Mouse (Mus musculus) midbrain, embryonic 15.5 days (tissue): ENCODE data around the gene Dmbt1. TPM values are rescaled to one million over a fixed set of nuclear protein-coding genes. Genes with fewer than 3 reads are reported as not detected.

ENCODE experiments used
- ATAC-seq: fragments of 200-750 bp; cut with Nextera tagmentation; replicated peaks from 2 replicates; pipeline ENCODE4 v1.8.0; 2017; ENCODE audit warnings: moderate TSS enrichment
- H3K27ac ChIP-seq: fragments of 300-500 bp; sonication (generic); 2 replicates; pipeline ENCODE4 v1.5.1; 2015; ENCODE audit warnings: mild to moderate bottlenecking, inconsistent platforms
- H3K27me3 ChIP-seq: fragments of 300-500 bp; sonication (generic); replicated peaks from 2 replicates; pipeline ENCODE4 v1.6.1; 2015; ENCODE audit warnings: inconsistent platforms
- H3K36me3 ChIP-seq: fragments of 300-500 bp; sonication (generic); replicated peaks from 2 replicates; pipeline ENCODE4 v1.6.1; 2015; ENCODE audit warnings: inconsistent platforms
- H3K4me1 ChIP-seq: fragments of 300-500 bp; sonication (generic); 2 replicates; pipeline ENCODE4 v1.6.1; 2015; ENCODE audit warnings: inconsistent platforms
- H3K4me2 ChIP-seq: fragments of 300-500 bp; sonication (generic); 2 replicates; pipeline ENCODE4 v1.6.1; 2015; ENCODE audit warnings: inconsistent platforms, mild to moderate bottlenecking, moderate library complexity
- H3K4me3 ChIP-seq: fragments of 300-500 bp; sonication (generic); 2 replicates; pipeline ENCODE4 v1.5.1; 2015; ENCODE audit warnings: mild to moderate bottlenecking, inconsistent platforms
- H3K9ac ChIP-seq: fragments of 300-500 bp; sonication (generic); 2 replicates; pipeline ENCODE4 v1.6.1; 2015; ENCODE audit warnings: mild to moderate bottlenecking, inconsistent platforms
- H3K9me3 ChIP-seq: fragments of 300-500 bp; sonication (generic); 2 replicates; pipeline ENCODE4 v1.6.1; 2016; ENCODE audit warnings: inconsistent platforms
- WGBS: fragments of 180-500 bp; shearing (Covaris S2); methylation state at CpG from one replicate; pipeline ENCODE4 v1.1.7; 2015; ENCODE audit warnings: mixed read lengths; 5-methylcytosine and 5-hydroxymethylcytosine counted together
- polyA plus RNA-seq: library from polyadenylated mRNA; unstranded; fragments of >200 nt; fragmentation: Nextera tagmentation; extraction: Ambion mirVana; gene quantifications from 2 replicates; pipeline ENCODE4 v1.2.1, GENCODE M21; 2015

Dmbt1 gene
- 0.15 TPM in 1 of 2 replicates, not detected in the other for polyA plus RNA-seq

- 89% methylated on average over 5 of the region's 5 CpGs for WGBS
Measured at GRCm38 (mm10) chr7:131031755-131032154, at the start of gene Dmbt1. Dmbt1 (plus strand) TSS chr7:131032053.

GRCm38 (mm10) chr7:130982371-130982770 lies 49.5 kb upstream of the Dmbt1 start:
- Histone ChIP-seq H3K4me3 (no peak overlapping the region), H3K4me1 (peaks cover 8% of the 10 kb centered on the region), H3K27ac (no peak overlapping the region), H3K9me3 (no peaks in the 10 kb centered on the region), H3K9ac (no peak overlapping the region), H3K36me3 (no peaks in the 10 kb centered on the region), H3K4me2 (no peak overlapping the region), H3K27me3 (no peaks in the 10 kb centered on the region)
- ATAC-seq: no peak
- 38% methylated on average over 4 of the region's 4 CpGs for WGBS

More at GRCm38 (mm10) chr7:131031755-131032154, at the start of gene Dmbt1:
- H3K9ac ChIP-seq: no peak within 1 kb of the TSS
- H3K27ac ChIP-seq: no peak within 1 kb of the TSS
- H3K36me3 ChIP-seq: no peaks in the 10 kb centered on the region
- no peaks in the 10 kb centered on the region for H3K4me1 ChIP-seq
- H3K4me2 ChIP-seq: no peak within 1 kb of the TSS
- ATAC-seq: no peak
- no peak within 1 kb of the TSS for H3K4me3 ChIP-seq
- H3K9me3 ChIP-seq: no peaks in the 10 kb centered on the region
- no peaks in the 10 kb centered on the region for H3K27me3 ChIP-seq

- Histone ChIP-seq H3K4me3 (no peak overlapping the region), H3K27me3 (no peaks in the 10 kb centered on the region), H3K9ac (no peak overlapping the region), H3K4me1 (peaks cover 3% of the 10 kb centered on the region; the same call in 1 of the 2 replicates), H3K36me3 (no peaks in the 10 kb centered on the region), H3K4me2 (no peak overlapping the region), H3K27ac (no peak overlapping the region), H3K9me3 (no peaks in the 10 kb centered on the region)
- WGBS: 82% methylated on average over 3 of the region's 3 CpGs
- ATAC-seq: no peak
Measured at GRCm38 (mm10) chr7:130982881-130983280, 49.0 kb upstream of the Dmbt1 start.

GRCm38 (mm10) chr7:130984294-130984693 lies 47.6 kb upstream of the Dmbt1 start:
- no peak for ATAC-seq
- no peak overlapping the region for H3K4me3 ChIP-seq

DNA sequence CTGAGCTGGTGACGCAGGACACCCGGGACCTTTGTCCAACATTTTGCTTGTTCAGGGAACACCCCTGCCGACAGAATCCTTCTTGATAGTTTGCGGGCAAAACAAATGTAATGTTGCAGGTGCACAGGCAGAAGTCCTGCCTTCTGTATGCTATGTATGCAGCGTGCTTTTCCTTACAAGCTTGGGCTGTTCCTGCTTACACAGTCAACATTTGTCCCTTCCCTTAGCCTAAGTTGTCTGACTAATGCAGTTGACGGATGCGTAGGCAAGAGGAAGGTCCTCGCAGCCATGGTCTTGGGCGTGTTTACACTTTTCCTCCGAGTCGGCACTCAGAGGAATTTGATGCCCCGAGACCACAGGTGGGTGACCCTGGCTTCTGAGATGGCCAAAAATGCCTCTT lies 46.7 kb upstream of the Dmbt1 start:
- no peaks in the 10 kb centered on the region for H3K36me3 ChIP-seq
- no peaks in the 10 kb centered on the region for H3K27me3 ChIP-seq
- no peaks in the 10 kb centered on the region for H3K4me1 ChIP-seq
- no peak for ATAC-seq
- WGBS: 88% methylated on average over 12 of the region's 12 CpGs
- H3K9me3 ChIP-seq: no peaks in the 10 kb centered on the region
- no peak overlapping the region for H3K9ac ChIP-seq
- H3K4me3 ChIP-seq: no peak overlapping the region
- no peak overlapping the region for H3K27ac ChIP-seq
- no peak overlapping the region for H3K4me2 ChIP-seq

More at GRCm38 (mm10) chr7:130984294-130984693, 47.6 kb upstream of the Dmbt1 start:
- no peaks in the 10 kb centered on the region for H3K9me3 ChIP-seq
- no peak overlapping the region for H3K27ac ChIP-seq
- H3K9ac ChIP-seq: no peak overlapping the region
- H3K4me1 ChIP-seq: no peaks in the 10 kb centered on the region; the same call in 1 of the 2 replicates
- 88% methylated on average over 7 of the region's 7 CpGs for WGBS
- no peak overlapping the region for H3K4me2 ChIP-seq
- H3K36me3 ChIP-seq: no peaks in the 10 kb centered on the region
- H3K27me3 ChIP-seq: no peaks in the 10 kb centered on the region

GRCm38 (mm10) chr7:130985716-130986115 lies 46.1 kb upstream of the Dmbt1 start:
- 85% methylated on average over 3 of the region's 3 CpGs for WGBS
- Histone ChIP-seq H3K4me1 (no peaks in the 10 kb centered on the region), H3K27me3 (no peaks in the 10 kb centered on the region), H3K4me3 (no peak overlapping the region), H3K9ac (no peak overlapping the region), H3K4me2 (no peak overlapping the region), H3K36me3 (no peaks in the 10 kb centered on the region), H3K27ac (no peak overlapping the region), H3K9me3 (no peaks in the 10 kb centered on the region)
- ATAC-seq: no peak

DNA sequence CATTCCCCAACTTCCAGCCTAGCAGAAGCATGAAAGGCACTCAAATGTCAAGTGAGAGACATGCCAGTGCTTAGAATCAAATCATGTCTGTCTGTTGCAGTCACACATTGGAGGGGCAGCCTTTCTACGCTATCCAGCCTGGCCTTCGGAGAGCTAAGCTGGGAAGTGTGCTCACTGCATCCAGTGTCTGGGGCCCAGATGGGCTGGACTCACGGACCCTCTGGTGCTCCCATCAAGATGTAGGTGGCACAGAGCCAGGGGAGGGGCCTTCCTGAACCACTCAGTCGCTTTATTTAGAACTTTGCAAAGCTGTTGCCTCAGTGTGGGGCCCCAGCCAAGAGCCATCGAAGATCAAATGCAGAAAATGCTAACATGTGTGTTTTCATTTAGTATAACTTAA lies 43.7 kb upstream of the Dmbt1 start:
- ATAC-seq: no peak
- no peak overlapping the region for H3K4me3 ChIP-seq
- H3K27ac ChIP-seq: no peak overlapping the region
- no peaks in the 10 kb centered on the region for H3K27me3 ChIP-seq
- no peak overlapping the region for H3K9ac ChIP-seq
- no peak overlapping the region for H3K4me2 ChIP-seq
- no peaks in the 10 kb centered on the region for H3K9me3 ChIP-seq
- no peaks in the 10 kb centered on the region for H3K4me1 ChIP-seq
- H3K36me3 ChIP-seq: no peaks in the 10 kb centered on the region
- 82% methylated on average over 5 of the region's 5 CpGs for WGBS

DNA sequence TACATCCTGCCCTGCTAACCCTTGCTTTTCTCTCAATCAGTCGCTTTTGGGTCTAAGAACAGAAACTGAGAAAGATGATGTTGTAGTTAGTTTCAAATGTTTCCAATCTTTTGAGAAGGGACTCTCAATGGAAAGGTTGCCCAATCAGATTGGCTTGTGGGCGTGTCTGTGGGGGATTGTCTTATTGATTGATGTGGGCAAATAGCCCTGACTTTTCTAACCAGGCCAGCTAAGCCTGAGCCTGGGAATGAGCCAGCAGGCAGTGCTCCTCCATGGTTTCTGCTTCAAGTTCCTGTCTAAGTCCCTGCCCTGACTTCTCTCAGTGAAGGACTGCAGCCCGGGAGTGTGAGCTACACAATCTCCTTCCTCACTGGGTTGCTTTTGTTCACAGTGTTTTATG lies 42.5 kb upstream of the Dmbt1 start:
- H3K27me3 ChIP-seq: no peaks in the 10 kb centered on the region
- H3K36me3 ChIP-seq: no peaks in the 10 kb centered on the region
- H3K4me3 ChIP-seq: no peak overlapping the region
- no peak overlapping the region for H3K4me2 ChIP-seq
- H3K27ac ChIP-seq: no peak overlapping the region
- no peaks in the 10 kb centered on the region for H3K9me3 ChIP-seq
- ATAC-seq: no peak
- H3K4me1 ChIP-seq: no peaks in the 10 kb centered on the region
- no peak overlapping the region for H3K9ac ChIP-seq
- 55% methylated on average over 3 of the region's 3 CpGs for WGBS

- H3K4me1 ChIP-seq: no peaks in the 10 kb centered on the region
- H3K9ac ChIP-seq: no peak overlapping the region
- H3K4me2 ChIP-seq: no peak overlapping the region
- H3K36me3 ChIP-seq: no peaks in the 10 kb centered on the region
- H3K9me3 ChIP-seq: no peaks in the 10 kb centered on the region
- H3K27ac ChIP-seq: no peak overlapping the region
- no peak for ATAC-seq
- no peaks in the 10 kb centered on the region for H3K27me3 ChIP-seq
- 89% methylated on average over 13 of the region's 13 CpGs for WGBS
- no peak overlapping the region for H3K4me3 ChIP-seq
Measured at GRCm38 (mm10) chr7:130991174-130991789, 40.6 kb upstream of the Dmbt1 start.

DNA sequence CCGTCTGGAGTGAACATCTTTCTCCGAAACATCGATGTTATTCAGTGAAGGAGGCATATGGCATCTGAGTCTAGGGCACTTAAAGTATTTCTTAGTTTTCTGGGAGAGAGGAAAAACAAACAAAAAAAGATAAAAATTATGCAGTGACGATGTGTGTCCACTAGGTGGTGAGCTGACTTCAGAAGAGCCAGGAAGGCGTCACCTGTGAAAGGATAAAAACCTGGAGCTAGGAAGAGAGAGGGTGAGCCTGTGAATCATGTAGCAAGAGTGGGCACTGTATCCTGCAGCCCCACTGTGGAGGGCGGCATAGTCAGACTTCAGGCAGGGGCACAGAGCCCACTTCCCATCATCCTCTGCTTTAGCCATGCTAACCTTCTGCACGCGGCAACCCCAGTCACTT lies 37.9 kb upstream of the Dmbt1 start:
- no peak overlapping the region for H3K4me2 ChIP-seq
- no peaks in the 10 kb centered on the region for H3K27me3 ChIP-seq
- no peak for ATAC-seq
- no peak overlapping the region for H3K4me3 ChIP-seq
- H3K36me3 ChIP-seq: no peaks in the 10 kb centered on the region
- H3K9me3 ChIP-seq: no peaks in the 10 kb centered on the region
- no peaks in the 10 kb centered on the region for H3K4me1 ChIP-seq
- no peak overlapping the region for H3K9ac ChIP-seq
- 55% methylated on average over 8 of the region's 8 CpGs for WGBS
- no peak overlapping the region for H3K27ac ChIP-seq

DNA sequence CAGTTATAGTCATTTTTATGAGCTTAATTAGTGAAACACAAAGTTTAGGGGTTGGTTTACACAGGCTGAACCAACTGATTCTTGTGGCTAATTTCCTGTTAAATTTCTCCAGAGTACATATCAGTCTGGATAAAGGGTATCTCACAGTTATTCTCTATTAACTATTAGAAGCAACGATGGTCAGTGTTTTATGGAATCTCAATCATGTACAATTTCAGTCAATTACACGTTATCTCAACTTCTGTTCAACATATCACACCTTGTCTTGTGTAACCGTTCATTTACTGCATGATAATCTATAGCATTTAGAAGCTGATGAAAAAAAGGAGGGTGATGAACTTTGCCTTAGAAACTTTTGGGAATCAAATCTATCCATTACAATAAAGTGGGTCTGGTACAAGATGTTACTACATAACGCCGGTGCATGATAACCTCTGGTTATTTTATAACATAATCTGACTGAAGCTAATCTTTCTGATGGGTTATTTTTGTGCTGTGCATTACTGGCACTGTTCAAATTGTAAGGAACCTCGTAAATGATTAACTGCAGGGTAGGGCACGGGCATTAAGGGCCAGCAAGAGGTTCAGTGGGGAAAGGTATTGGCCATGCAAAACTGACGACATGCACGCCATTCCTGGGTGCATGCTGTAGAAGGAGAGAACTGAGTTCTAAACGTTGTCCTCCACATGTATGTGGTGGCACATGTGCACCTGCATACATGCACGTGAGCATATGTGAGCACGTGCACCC lies 29.7 kb upstream of the Dmbt1 start:
- ATAC-seq: no peak
- H3K9ac ChIP-seq: no peak overlapping the region
- no peaks in the 10 kb centered on the region for H3K4me1 ChIP-seq
- H3K36me3 ChIP-seq: no peaks in the 10 kb centered on the region
- 0 out of 2 replicates have a peak, but pooled peaks cover 2% of the 10 kb centered on the region for H3K9me3 ChIP-seq
- no peak overlapping the region for H3K27ac ChIP-seq
- no peak overlapping the region for H3K4me2 ChIP-seq
- no peak overlapping the region for H3K4me3 ChIP-seq
- 90% methylated on average over 12 of the region's 12 CpGs for WGBS
- H3K27me3 ChIP-seq: no peaks in the 10 kb centered on the region

- H3K4me2 ChIP-seq: no peak overlapping the region
- H3K4me1 ChIP-seq: no peaks in the 10 kb centered on the region
- 0 out of 2 replicates have a peak, but pooled peaks cover 7% of the 10 kb centered on the region for H3K9me3 ChIP-seq
- no peak overlapping the region for H3K4me3 ChIP-seq
- no peak overlapping the region for H3K9ac ChIP-seq
- no peaks in the 10 kb centered on the region for H3K27me3 ChIP-seq
- 87% methylated on average over 5 of the region's 5 CpGs for WGBS
- no peak overlapping the region for H3K27ac ChIP-seq
- no peak for ATAC-seq
- no peaks in the 10 kb centered on the region for H3K36me3 ChIP-seq
Measured at GRCm38 (mm10) chr7:131004071-131004470, 27.8 kb upstream of the Dmbt1 start.

DNA sequence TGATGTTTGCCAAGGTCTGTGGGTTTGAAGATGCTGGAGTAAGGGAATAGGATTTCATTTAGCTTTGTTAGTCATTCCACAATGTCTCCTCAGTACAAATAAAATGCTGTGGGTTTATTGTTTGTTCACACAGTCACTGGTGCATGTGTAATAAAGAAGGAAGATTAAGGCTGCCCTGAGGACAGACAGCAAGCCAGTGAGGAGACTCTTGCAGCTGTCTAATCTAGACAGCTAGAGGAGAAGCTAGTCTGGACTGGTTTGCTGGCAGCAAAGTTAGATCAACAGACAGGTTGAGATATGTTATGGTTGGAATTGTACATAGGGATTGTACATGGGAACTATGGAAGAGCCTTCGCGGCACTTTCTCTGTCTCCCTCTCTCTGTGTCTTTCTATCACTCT lies 24.6 kb upstream of the Dmbt1 start:
- no peak overlapping the region for H3K4me3 ChIP-seq
- 100% methylated on average over 2 of the region's 2 CpGs for WGBS
- no peaks in the 10 kb centered on the region for H3K27me3 ChIP-seq
- H3K4me2 ChIP-seq: no peak overlapping the region
- H3K9me3 ChIP-seq: 0 out of 2 replicates have a peak, but pooled peaks cover 7% of the 10 kb centered on the region
- H3K36me3 ChIP-seq: no peaks in the 10 kb centered on the region
- no peaks in the 10 kb centered on the region for H3K4me1 ChIP-seq
- no peak overlapping the region for H3K9ac ChIP-seq
- no peak overlapping the region for H3K27ac ChIP-seq
- ATAC-seq: no peak
